Mouse (Mus musculus): ENCODE results near the gene Lamc2. TPM values are rescaled to one million over a fixed set of nuclear protein-coding genes. Genes with fewer than 3 reads are reported as not detected.

Gene Lamc2
- polyA plus RNA-seq (2015; fragmentation: Nextera tagmentation; extraction: Ambion mirVana): 0.22 and 0.28 TPM in 2 replicates

DNA sequence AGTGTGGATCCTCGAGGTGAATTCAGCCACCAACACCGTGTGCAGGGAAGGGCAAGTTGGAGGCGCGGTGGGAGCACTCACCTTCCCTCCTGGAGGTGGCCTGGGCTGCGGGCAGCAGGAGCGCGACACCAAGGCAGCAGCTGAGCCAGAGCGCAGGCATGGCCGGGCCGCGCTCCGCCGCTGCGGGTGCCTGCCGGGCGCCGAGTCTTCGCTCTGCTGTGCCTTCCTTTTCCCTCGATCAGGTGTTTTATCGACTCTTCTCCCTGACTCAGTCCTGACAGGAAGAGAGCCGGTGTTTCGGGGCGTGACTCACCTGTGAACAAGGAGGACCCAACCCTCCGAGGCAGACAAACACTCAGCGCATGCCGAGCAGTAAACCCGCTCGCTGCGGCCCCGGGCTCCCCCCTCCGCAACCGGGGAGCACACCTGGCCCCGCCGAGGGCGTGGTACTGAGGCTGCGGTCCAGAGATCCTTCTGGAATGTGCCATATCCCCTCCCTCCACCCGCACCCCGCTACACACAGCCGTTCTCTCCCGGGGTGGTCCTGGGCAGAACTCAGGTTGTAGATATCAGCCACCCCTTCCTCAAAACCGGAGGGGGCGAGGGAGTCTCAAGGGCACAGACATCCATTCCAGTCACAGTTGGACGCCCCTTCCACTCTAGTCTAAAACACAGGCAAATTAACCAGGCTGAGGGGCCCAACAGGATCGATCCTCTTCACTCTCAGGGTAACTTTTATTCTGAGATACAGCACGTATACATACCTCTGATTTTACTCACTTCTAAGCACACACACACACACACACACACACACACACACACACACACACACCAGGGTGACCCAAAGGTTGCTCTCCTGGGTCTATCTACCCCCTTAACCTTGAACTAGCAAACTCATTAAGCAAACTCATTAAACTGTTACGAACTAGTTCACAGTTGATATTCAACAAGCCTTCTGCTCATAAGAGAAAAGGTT is at the start of gene Lamc2:
Gene Lamc2, minus strand, starts transcription at position 620 of the 976 bp plus-strand sequence.
- Histone ChIP-seq H3K27ac (replicated peaks) (no peak within 1 kb of the TSS), H3K9ac (no peak within 1 kb of the TSS)
- no peak for ATAC-seq (ENCODE audit: insufficient read depth)

DNA sequence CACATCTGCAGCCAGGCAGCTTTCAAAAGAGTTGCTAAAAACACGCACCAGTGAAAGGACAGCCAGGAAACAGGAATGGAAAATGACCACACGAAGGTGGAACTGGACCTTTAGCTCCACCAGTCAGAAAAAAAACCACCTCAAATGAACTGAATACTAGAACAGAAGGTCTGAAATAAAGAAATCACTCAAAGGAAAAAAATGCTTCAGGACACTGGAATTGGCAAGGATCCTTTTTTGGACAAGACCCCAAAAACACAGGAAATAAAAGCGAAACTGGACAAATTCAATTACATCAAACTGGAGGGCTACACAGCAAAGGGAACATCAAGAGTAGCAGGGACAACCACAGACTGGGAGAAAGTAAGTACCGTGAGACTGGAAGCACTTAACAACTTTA is 49.3 kb upstream of the Lamc2 start:
- Histone ChIP-seq H3K4me2 (no peak overlapping the region), H3K27ac (replicated peaks) (no peak overlapping the region), H3K9me3 (replicated peaks) (no peaks in the 10 kb centered on the region), H3K4me3 (replicated peaks) (no peak overlapping the region), H3K9ac (no peak overlapping the region), H3K4me1 (replicated peaks) (no peaks in the 10 kb centered on the region), H3K36me3 (replicated peaks) (peaks cover 13% of the 10 kb centered on the region), H3K27me3 (no peaks in the 10 kb centered on the region)
- ATAC-seq (ENCODE audit: insufficient read depth): no peak
- WGBS (ENCODE audit: insufficient replicate concordance): 70% methylated on average over 4 of the region's 4 CpGs

More for the DNA sequence above, at the start of gene Lamc2:
- Histone ChIP-seq H3K27me3 (peaks cover 38% of the 10 kb centered on the region), H3K4me2 (peak within 1 kb of the TSS; percentile 51), H3K4me3 (replicated peaks) (peak within 1 kb of the TSS; percentile 15), H3K9me3 (replicated peaks) (no peaks in the 10 kb centered on the region), H3K4me1 (replicated peaks) (no peaks in the 10 kb centered on the region), H3K36me3 (replicated peaks) (no peaks in the 10 kb centered on the region)
- WGBS (ENCODE audit: insufficient replicate concordance): 3% methylated on average over 40 of the region's 46 CpGs

DNA sequence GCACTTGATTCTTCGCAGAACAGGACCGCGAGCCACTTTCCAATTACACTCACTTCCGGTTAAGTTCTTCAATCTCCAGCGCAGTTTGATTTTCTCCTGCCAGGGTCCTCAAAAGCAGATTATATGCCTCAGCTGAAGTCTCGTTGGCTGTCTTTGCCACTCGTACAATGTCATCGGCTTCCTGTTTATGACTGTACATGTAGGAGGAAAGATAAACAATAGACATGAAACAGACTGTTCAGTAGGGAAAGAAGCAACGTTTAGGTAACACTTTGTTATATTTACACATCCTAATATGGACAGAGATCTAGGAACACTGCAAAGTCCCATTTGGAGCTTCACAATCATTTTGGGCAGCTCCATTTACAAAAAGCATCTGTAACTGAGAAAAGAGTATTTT is 45.4 kb upstream of the Lamc2 start:
- H3K27me3 ChIP-seq: no peaks in the 10 kb centered on the region
- H3K4me1 ChIP-seq (replicated peaks): no peaks in the 10 kb centered on the region
- no peak overlapping the region for H3K27ac ChIP-seq (replicated peaks)
- peaks cover 21% of the 10 kb centered on the region for H3K36me3 ChIP-seq (replicated peaks)
- H3K4me2 ChIP-seq: no peak overlapping the region
- 73% methylated on average over 9 of the region's 9 CpGs for WGBS (ENCODE audit: insufficient replicate concordance)
- no peak for ATAC-seq (ENCODE audit: insufficient read depth)
- no peaks in the 10 kb centered on the region for H3K9me3 ChIP-seq (replicated peaks)
- H3K9ac ChIP-seq: no peak overlapping the region
- no peak overlapping the region for H3K4me3 ChIP-seq (replicated peaks)

DNA sequence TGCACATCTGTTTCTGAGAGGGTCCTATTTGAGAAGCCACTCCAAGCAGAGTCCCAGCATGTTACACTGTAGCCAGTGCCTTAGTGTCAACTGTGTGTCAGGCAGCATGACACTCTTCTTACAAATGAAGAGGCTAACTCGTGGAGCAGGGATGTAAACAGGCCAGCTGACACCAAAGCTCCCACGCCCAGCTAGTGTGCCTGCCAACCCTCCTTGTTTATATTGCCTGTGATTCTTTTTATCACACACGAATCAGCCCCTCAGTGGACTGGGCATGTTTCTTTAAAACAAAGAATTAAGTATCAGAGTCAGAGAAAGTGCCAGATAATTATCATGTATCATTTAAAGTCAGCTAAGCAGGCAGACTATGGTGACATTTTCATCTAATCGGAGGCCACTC is 41.7 kb upstream of the Lamc2 start:
- Histone ChIP-seq H3K4me2 (no peak overlapping the region), H3K4me1 (replicated peaks) (no peaks in the 10 kb centered on the region), H3K4me3 (replicated peaks) (no peak overlapping the region), H3K9ac (no peak overlapping the region), H3K27me3 (no peaks in the 10 kb centered on the region), H3K27ac (replicated peaks) (no peak overlapping the region), H3K36me3 (replicated peaks) (peaks cover 19% of the 10 kb centered on the region), H3K9me3 (replicated peaks) (no peaks in the 10 kb centered on the region)
- ATAC-seq (ENCODE audit: insufficient read depth): no peak
- WGBS (ENCODE audit: insufficient replicate concordance): 60% methylated on average over 4 of the region's 4 CpGs

DNA sequence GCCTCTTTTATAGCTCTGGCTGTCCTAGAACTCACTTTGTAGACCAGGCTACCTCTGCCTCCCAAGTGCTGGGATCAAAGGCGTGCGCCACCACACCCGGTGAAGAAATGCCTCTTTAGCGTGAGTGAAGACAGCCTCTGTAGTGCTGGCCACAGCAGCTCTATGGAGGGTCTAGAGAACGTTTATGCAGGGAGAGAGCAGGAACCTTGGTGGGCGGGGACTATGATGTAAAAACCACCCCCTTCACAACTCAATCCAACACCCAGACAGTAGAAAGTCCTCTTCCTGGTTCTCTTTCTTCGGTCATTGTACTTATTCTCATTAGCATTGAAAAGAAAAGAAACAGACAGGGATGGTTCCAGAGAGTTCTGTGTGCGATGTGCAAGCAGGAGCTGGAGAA is 40.8 kb upstream of the Lamc2 start:
- no peaks in the 10 kb centered on the region for H3K27me3 ChIP-seq
- no peak overlapping the region for H3K9ac ChIP-seq
- no peaks in the 10 kb centered on the region for H3K4me1 ChIP-seq (replicated peaks)
- H3K36me3 ChIP-seq (replicated peaks): peaks cover 15% of the 10 kb centered on the region
- no peaks in the 10 kb centered on the region for H3K9me3 ChIP-seq (replicated peaks)
- no peak for ATAC-seq (ENCODE audit: insufficient read depth)
- H3K27ac ChIP-seq (replicated peaks): no peak overlapping the region
- 67% methylated on average over 8 of the region's 8 CpGs for WGBS (ENCODE audit: insufficient replicate concordance)
- no peak overlapping the region for H3K4me2 ChIP-seq
- H3K4me3 ChIP-seq (replicated peaks): no peak overlapping the region

DNA sequence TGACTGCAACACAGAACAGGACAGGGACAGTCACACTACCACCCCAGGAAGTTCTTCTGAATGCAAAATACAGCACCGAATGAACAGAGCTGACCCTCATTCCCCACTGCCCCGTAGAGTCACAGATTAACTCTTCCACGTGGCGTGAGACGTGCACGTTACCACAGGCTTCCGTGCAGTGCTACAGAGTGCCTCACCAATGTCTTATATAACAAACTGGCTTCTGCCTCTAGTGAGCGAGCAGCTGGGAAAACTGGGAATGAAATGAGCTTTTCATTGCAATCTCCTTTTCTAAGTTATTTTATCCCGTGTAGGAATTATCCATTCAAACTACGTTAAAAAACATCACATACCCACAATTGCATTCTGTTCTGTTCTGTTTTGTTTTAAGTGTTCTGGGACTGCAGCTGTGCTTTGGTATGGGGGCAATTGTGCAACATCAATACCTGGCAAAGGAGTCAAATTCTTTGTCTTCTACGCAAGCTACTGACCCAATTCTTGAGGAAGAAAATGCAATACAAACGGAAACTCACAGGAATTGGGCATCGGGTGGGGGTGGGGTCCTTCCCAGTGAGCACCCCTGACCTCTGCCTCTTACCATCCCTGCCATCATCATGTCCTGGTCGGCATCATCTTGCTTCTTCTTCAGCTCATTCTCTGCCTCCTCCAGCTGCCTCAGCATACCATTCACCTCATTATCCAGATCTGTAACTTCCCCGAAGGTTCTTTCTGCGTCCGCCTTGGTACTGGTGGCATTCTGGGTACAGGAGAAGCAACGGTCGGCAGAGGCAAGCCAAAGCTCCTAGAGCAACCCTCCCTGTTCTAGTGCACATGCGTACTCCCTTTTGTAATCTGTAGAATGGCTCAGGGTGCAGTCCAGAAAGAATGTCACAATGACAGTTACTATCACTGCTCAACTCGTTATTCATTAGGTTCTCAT is 39.8 kb upstream of the Lamc2 start:
- H3K4me2 ChIP-seq: no peak overlapping the region
- H3K9ac ChIP-seq: no peak overlapping the region
- H3K9me3 ChIP-seq (replicated peaks): no peaks in the 10 kb centered on the region
- H3K27ac ChIP-seq (replicated peaks): no peak overlapping the region
- no peak for ATAC-seq (ENCODE audit: insufficient read depth)
- H3K4me1 ChIP-seq (replicated peaks): no peaks in the 10 kb centered on the region
- 79% methylated on average over 21 of the region's 21 CpGs for WGBS (ENCODE audit: insufficient replicate concordance)
- H3K4me3 ChIP-seq (replicated peaks): no peak overlapping the region
- H3K27me3 ChIP-seq: no peaks in the 10 kb centered on the region
- H3K36me3 ChIP-seq (replicated peaks): peaks cover 20% of the 10 kb centered on the region

DNA sequence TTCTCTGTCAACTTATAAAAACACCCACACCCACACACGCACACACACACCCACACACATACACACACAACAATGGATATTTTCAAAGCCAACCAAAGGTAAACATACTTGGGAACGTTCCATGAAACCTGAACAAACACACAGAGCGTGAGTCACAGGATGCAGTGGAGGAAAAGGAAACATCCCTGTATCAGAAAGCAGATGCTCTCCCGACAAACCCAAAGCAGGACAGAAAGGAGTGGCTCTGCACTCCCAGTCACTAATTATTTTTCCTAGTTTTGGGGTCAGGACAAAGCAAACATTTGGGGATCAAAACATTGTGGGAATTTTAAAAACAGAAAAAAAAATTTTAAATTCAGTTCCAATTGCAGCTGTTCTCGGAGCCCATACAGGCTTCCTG is 38.1 kb upstream of the Lamc2 start:
- Histone ChIP-seq H3K4me1 (replicated peaks) (no peaks in the 10 kb centered on the region), H3K9ac (no peak overlapping the region), H3K4me3 (replicated peaks) (no peak overlapping the region), H3K9me3 (replicated peaks) (no peaks in the 10 kb centered on the region), H3K36me3 (replicated peaks) (peaks cover 23% of the 10 kb centered on the region), H3K27me3 (no peaks in the 10 kb centered on the region), H3K27ac (replicated peaks) (no peak overlapping the region), H3K4me2 (no peak overlapping the region)
- ATAC-seq (ENCODE audit: insufficient read depth): no peak
- 58% methylated on average over 5 of the region's 5 CpGs for WGBS (ENCODE audit: insufficient replicate concordance)

DNA sequence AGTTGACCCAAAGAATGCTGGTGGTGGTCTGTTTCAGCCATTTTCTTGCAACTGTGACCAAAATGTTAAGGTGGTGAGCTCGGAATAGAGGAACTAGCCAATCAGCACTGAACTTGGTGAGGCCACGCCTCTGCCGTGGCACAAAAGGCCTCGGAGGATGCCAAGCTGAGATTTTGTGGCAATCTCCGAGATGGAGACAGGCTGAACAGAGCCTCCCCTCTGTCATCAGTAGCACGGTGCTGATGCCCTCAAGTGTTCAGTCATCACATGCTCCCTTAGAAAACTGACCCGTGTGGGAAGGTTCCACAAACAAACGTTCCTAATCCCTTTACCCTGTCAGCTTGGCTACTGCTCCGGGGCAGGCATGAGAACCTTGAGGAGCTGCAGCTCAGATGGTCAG is 33.1 kb upstream of the Lamc2 start:
- 67% methylated on average over 9 of the region's 9 CpGs for WGBS (ENCODE audit: insufficient replicate concordance)
- no peak for ATAC-seq (ENCODE audit: insufficient read depth)
- H3K4me2 ChIP-seq: no peak overlapping the region

DNA sequence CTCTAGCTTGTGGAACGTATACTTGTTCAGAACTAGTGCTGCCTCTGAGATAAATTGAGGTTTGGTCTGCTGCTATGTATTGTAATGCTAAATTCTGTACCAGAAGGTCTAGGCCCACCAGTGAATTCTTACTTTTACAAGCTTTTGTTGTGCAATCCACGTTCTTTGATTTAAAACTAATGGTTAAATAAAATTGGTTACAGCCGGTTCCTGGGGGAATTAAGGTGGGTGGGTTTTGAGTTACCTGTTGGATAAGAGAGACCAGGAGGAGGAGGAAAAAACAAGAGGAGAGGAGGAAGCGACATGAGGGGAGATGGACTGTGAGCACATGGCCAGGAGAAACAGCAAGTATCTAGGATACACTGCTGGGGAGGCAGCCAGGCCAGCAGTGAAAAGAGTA is 30.3 kb upstream of the Lamc2 start:
- no peak overlapping the region for H3K4me3 ChIP-seq (replicated peaks)
- no peak for ATAC-seq (ENCODE audit: insufficient read depth)
- H3K27me3 ChIP-seq: no peaks in the 10 kb centered on the region
- H3K9ac ChIP-seq: no peak overlapping the region
- H3K9me3 ChIP-seq (replicated peaks): no peaks in the 10 kb centered on the region
- H3K4me2 ChIP-seq: no peak overlapping the region
- H3K36me3 ChIP-seq (replicated peaks): peaks cover 17% of the 10 kb centered on the region
- no peak overlapping the region for H3K27ac ChIP-seq (replicated peaks)
- 60% methylated on average over 4 of the region's 4 CpGs for WGBS (ENCODE audit: insufficient replicate concordance)
- H3K4me1 ChIP-seq (replicated peaks): no peaks in the 10 kb centered on the region

More for the DNA sequence above, 33.1 kb upstream of the Lamc2 start:
- Histone ChIP-seq H3K9me3 (replicated peaks) (no peaks in the 10 kb centered on the region), H3K36me3 (replicated peaks) (peaks cover 17% of the 10 kb centered on the region), H3K4me3 (replicated peaks) (no peak overlapping the region), H3K9ac (no peak overlapping the region), H3K27ac (replicated peaks) (no peak overlapping the region), H3K27me3 (no peaks in the 10 kb centered on the region), H3K4me1 (replicated peaks) (no peaks in the 10 kb centered on the region)

DNA sequence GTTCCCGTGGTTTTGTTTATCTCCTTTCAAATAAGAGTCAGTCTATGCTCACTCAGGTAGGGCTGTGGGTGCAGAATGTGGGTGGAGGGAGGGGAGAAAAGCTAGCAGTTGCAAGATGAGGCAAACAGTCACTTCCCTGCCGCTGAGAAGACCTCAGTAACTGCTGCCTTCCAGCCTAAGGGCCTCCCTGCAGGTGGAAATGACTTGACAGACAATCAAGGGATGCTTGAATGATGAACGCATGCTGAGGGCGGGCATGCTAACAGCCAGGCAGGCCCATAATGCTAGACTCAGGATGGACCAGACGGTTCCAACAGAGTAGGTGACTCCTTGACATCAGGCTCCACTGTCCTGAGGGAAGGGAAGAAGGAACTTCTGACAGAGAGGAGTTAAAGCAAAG is 29.4 kb upstream of the Lamc2 start:
- Histone ChIP-seq H3K36me3 (replicated peaks) (peaks cover 8% of the 10 kb centered on the region), H3K4me2 (no peak overlapping the region), H3K9ac (no peak overlapping the region), H3K4me1 (replicated peaks) (no peaks in the 10 kb centered on the region), H3K4me3 (replicated peaks) (no peak overlapping the region), H3K9me3 (replicated peaks) (no peaks in the 10 kb centered on the region), H3K27me3 (no peaks in the 10 kb centered on the region), H3K27ac (replicated peaks) (no peak overlapping the region)
- WGBS (ENCODE audit: insufficient replicate concordance): 55% methylated on average over 5 of the region's 5 CpGs
- no peak for ATAC-seq (ENCODE audit: insufficient read depth)

DNA sequence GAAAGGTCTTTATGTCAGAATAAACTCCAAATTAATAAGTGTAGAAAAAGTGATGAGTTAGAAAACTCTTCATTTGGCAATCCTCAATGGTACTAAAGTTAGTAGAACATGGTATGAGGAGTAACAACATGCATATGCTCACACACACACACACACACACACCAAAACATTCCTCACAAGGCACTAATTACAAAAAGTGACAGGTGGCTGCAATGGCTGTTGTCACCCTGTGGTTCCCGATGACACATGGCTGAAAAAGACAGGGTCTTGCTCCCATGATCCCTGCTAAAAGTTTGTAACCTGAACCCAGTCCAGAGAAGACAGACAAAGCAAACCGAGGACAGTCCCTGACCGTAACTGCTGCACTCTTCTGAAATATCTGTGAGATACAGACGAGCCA is 24.7 kb upstream of the Lamc2 start:
- no peaks in the 10 kb centered on the region for H3K36me3 ChIP-seq (replicated peaks)

More for the DNA sequence above, 24.7 kb upstream of the Lamc2 start:
- WGBS (ENCODE audit: insufficient replicate concordance): 38% methylated on average over 4 of the region's 4 CpGs
- no peak overlapping the region for H3K27ac ChIP-seq (replicated peaks)
- H3K9ac ChIP-seq: no peak overlapping the region
- no peaks in the 10 kb centered on the region for H3K9me3 ChIP-seq (replicated peaks)
- no peaks in the 10 kb centered on the region for H3K4me1 ChIP-seq (replicated peaks)
- H3K4me3 ChIP-seq (replicated peaks): no peak overlapping the region
- ATAC-seq (ENCODE audit: insufficient read depth): no peak
- H3K27me3 ChIP-seq: no peaks in the 10 kb centered on the region
- no peak overlapping the region for H3K4me2 ChIP-seq

Measured in liver, embryonic 15.5 days (tissue).